Mouse (Mus musculus): ENCODE measurements around the gene Tgds. TPM values are rescaled to one million over a fixed set of nuclear protein-coding genes. Genes with fewer than 3 reads are reported as not detected.
A peak's percentile ranks its signal among the peaks of the same experiment; 100 is the strongest.
"Not testable (repeated sequence)": the region's sequence is repeated elsewhere in the genome, so short reads cannot be mapped to it uniquely, and the experiment has no call there.

Tgds gene
- 1 to 10 TPM; 5.0 to 7.9 TPM for total RNA-seq (2021)
- long read RNA-seq, experiment 1, transcript Tgds-201 (12 exons, 1,682 nt): major isoform, 6 of 9 reads
- long read RNA-seq, experiment 1, partial matches to known transcripts: 1 of 9 reads
- long read RNA-seq, experiment 1, other reads (novel, unspliced or antisense): 2 of 9 reads
- long read RNA-seq, experiment 2, transcript Tgds-201 (12 exons, 1,682 nt): major isoform, 6 of 20 reads
- long read RNA-seq, experiment 2, partial matches to known transcripts: 1 of 20 reads
- long read RNA-seq, experiment 2, other reads (novel, unspliced or antisense): 12 of 20 reads

DNA sequence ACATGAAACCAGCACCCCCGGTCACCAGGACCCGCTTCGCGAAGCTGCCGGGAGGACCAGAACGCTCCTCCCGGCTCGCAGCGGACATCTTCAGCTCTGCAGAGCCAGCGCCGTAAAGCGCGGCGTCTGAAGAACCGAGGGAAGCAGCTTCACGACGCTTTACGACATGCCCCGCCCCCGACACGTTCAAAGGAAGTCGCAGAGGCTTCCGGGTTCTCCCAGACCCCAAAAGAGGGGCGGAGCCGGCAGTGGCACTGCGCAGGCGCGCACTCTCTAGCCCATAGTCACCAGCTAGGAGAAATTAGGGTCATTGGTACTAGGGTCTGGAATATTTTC lies at the start of gene Tgds:
TSS of gene Tgds (minus strand) at position 114 of the 336 bp plus-strand sequence.
- H3K4me3 ChIP-seq: peak within 1 kb of the TSS; percentile 97
- H3K27ac ChIP-seq: peak within 1 kb of the TSS; percentile 87
- TF ChIP-seq CTCF (IDR thresholded peaks at IDR 0.05): no peak
- intact Hi-C loops (cut with DNase I): loop anchor here (5.0 kb wide), 1 partner anchor 45 kb away; no protein-coding TSS in a partner anchor
- peak; percentile 99 for DNase-seq

DNA sequence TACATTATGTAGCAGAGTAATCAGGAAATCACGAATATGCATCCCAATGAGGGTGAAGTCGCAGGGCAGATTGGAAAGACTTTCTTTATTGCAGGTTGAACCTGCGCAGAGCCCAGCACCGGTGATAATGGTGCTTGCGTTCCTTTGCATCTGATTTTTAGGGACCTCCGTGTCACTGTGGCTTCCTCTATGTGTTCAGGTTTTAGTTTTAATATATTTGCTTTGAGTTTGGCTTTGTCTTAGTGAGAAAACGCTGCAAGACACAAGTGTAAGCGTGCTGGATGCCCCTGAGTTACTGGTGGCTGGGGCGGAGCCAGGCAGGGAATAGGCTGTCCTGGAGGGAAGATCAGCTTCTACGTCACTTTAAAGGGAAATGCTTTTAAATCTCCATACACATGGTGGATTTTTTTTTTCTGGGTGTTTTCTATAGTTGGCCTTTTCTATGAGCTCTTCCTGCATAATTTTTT lies 48.2 kb upstream of the Tgds start:
- no peak for TF ChIP-seq CTCF (IDR thresholded peaks at IDR 0.05)
- peak; percentile 56 for DNase-seq
- Histone ChIP-seq H3K4me3 (peak overlapping the region; percentile 79), H3K27ac (peak overlapping the region; percentile 66)
- intact Hi-C loops (cut with DNase I): no loop called here

DNA sequence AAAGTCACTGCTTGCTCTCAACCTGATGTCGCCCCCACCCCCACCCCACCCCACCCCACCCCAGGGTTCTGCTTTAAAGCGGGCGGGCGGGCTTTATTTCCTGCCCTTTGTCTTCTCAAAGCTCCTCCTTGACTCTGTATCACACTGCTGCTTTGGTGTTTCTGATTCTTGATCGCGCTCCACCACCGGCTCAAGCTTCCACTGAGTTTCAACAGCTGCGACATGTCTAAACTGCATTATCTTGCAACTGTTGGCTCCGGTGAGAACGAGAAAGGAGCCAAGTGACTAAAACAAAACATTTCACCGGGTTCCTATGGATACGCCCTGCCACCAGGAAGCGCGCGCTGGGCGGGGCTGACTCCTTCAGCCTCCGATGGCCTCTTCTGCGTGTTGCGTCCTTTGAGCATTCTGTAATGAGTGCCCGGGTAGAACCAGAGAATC lies 47.6 kb upstream of the Tgds start:
- intact Hi-C loops (cut with DNase I): no loop called here
- DNase-seq: peak; percentile 62
- H3K4me3 ChIP-seq: peak overlapping the region; percentile 79
- TF ChIP-seq CTCF (IDR thresholded peaks at IDR 0.05): no peak
- peak overlapping the region; percentile 66 for H3K27ac ChIP-seq

GRCm38 (mm10) chr14:118179701-118180100 lies 47.1 kb upstream of the Tgds start:
- no peak for TF ChIP-seq CTCF (IDR thresholded peaks at IDR 0.05)
- intact Hi-C loops (cut with DNase I): no loop called here
- no peak for DNase-seq
- H3K4me3 ChIP-seq: peak overlapping the region; percentile 79
- H3K27ac ChIP-seq: peak overlapping the region; percentile 66

GRCm38 (mm10) chr14:118179251-118179650 lies 46.7 kb upstream of the Tgds start:
- TF ChIP-seq CTCF (IDR thresholded peaks at IDR 0.05): no peak
- intact Hi-C loops (cut with DNase I): no loop called here
- no peak overlapping the region for H3K27ac ChIP-seq
- no peak overlapping the region for H3K4me3 ChIP-seq
- DNase-seq: no peak

- no peak overlapping the region for H3K4me3 ChIP-seq
- no peak for DNase-seq
- intact Hi-C loops (cut with DNase I): no loop called here
- no peak for TF ChIP-seq CTCF (IDR thresholded peaks at IDR 0.05)
- no peak overlapping the region for H3K27ac ChIP-seq
These were observed 43.1 kb upstream of the Tgds start for GRCm38 (mm10) chr14:118175694-118176085.

DNA sequence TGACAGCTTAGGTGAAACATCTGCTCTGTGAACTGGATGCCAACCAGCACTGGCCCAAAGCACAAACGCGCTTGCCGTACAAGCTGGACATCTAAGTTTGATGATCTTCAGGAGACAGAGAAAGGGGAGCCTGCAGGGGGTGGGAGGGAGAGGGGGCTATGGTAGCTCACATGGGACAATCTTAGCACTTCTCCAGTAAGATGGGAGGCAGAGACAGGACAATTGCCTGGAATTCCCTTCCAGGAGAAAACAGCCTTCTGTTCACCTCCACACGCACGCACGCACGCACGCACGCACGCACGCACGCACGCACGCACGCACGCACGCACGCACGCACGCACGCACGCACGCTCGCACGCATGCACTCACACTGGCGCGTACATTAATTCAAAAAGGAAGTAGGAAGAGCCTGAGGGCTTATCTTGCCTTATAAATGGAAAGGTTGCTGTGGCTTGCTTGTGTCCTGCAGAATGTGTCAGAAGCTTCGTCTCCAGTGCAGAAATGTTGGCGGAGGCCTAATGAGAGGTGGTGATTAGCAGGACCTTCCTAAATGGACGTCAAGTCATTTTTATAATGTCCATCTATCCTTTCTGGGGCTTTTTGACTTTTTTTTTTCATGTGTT lies 42.6 kb upstream of the Tgds start:
- DNase-seq: no peak
- intact Hi-C loops (cut with DNase I): no loop called here
- TF ChIP-seq CTCF (IDR thresholded peaks at IDR 0.05): no peak
- H3K4me3 ChIP-seq: no peak overlapping the region
- no peak overlapping the region for H3K27ac ChIP-seq

- DNase-seq: no peak
- no peak overlapping the region for H3K27ac ChIP-seq
- intact Hi-C loops (cut with DNase I): no loop called here
- no peak for TF ChIP-seq CTCF (IDR thresholded peaks at IDR 0.05)
- H3K4me3 ChIP-seq: no peak overlapping the region
These were observed 41.1 kb upstream of the Tgds start for GRCm38 (mm10) chr14:118173590-118174203.

DNA sequence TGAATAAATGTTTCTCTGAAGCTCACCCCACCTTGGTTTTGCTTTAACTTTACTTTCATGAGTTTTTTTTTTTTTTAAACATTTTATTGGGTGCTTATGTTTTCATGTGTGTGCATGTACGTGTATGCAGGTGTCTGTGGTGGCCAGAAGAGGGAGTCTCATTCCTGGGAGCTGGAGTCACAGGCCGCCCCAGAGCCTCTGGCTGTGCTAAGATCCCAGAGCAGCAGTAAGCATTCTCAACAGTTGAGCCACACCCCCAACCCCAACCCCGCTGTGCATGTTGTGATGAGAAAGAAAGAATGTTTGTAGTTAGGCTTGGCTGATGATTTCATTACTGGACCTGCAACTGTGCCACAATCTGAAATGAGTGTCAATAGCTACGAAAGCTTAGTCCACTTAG lies 36.2 kb upstream of the Tgds start:
- no peak overlapping the region for H3K4me3 ChIP-seq
- intact Hi-C loops (cut with DNase I): no loop called here
- no peak for TF ChIP-seq CTCF (IDR thresholded peaks at IDR 0.05)
- no peak overlapping the region for H3K27ac ChIP-seq
- DNase-seq: no peak

- no peak for TF ChIP-seq CTCF (IDR thresholded peaks at IDR 0.05)
- Histone ChIP-seq H3K4me3 (no peak overlapping the region), H3K27ac (peak overlapping the region; percentile 86)
- DNase-seq: peak; percentile 52
- intact Hi-C loops (cut with DNase I): no loop called here
These were observed 30.1 kb upstream of the Tgds start for GRCm38 (mm10) chr14:118162640-118163039.

GRCm38 (mm10) chr14:118161751-118162150 lies 29.2 kb upstream of the Tgds start:
- DNase-seq: no peak
- Histone ChIP-seq H3K4me3 (no peak overlapping the region), H3K27ac (peak overlapping the region; percentile 86; the same call in 1 of the 2 replicates)
- no peak for TF ChIP-seq CTCF (IDR thresholded peaks at IDR 0.05)
- intact Hi-C loops (cut with DNase I): no loop called here

DNA sequence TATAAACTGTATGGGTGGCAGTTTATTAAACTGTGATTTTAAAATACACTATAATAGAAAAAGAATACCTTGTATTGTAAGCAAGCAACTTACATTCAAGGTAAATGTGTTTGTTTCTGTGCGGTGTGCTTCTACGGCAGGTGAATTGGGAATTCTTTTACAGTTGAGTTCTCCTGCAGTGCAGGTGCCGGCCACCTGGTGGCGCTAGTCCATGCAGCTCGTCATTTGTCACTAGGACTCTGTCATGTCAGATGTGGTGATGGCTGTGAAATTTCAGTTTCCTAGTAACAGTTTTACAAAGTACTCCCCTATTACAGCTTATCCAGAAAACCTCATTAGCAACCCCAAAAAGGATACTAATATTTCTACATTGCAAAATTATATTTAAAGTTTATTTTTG lies 24.6 kb upstream of the Tgds start:
- H3K4me3 ChIP-seq: no peak overlapping the region
- intact Hi-C loops (cut with DNase I): no loop called here
- DNase-seq: peak; percentile 56
- no peak; the same call in 1 of the 2 replicates for TF ChIP-seq CTCF (IDR thresholded peaks at IDR 0.05)
- no peak overlapping the region for H3K27ac ChIP-seq

DNA sequence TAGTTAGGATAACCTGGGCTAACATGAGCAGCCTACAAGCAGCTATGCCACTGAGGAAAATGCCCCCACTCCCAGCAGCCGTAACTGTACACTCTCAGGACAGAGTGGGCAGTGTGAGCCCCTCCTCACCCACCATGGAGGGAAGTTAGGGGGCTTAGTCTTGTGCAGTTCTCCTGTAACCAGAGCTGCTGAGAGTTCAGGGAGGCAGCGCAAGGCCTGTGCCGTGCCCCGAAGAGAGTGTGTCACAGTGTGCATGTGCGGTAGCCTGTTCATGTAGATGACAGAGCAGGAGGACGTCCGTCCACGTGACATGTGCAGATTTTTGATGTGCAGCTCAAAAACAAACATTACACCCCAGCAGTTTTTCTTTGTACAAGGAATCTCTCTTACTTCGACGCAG lies 24.2 kb upstream of the Tgds start:
- no peak overlapping the region for H3K4me3 ChIP-seq
- no peak for TF ChIP-seq CTCF (IDR thresholded peaks at IDR 0.05)
- DNase-seq: no peak
- intact Hi-C loops (cut with DNase I): no loop called here
- H3K27ac ChIP-seq: no peak overlapping the region

- DNase-seq; H3K4me3 ChIP-seq; intact Hi-C loops (cut with DNase I); H3K27ac ChIP-seq: not testable (repeated sequence)
These were observed 23.5 kb upstream of the Tgds start for GRCm38 (mm10) chr14:118156056-118156455.

Measured in gastrocnemius, adult 2 months (tissue).